Mouse (Mus musculus) layer of hippocampus, adult 9-11 months (tissue): ENCODE results near the gene Acpp.
"Not testable (repeated sequence)": the region's sequence is repeated elsewhere in the genome, so short reads cannot be mapped to it uniquely, and the experiment has no call there.

ENCODE experiments used
- DNase-seq: peaks from one replicate; pipeline ENCODE4 v3.0.0; 2022

Acpp gene

DNA sequence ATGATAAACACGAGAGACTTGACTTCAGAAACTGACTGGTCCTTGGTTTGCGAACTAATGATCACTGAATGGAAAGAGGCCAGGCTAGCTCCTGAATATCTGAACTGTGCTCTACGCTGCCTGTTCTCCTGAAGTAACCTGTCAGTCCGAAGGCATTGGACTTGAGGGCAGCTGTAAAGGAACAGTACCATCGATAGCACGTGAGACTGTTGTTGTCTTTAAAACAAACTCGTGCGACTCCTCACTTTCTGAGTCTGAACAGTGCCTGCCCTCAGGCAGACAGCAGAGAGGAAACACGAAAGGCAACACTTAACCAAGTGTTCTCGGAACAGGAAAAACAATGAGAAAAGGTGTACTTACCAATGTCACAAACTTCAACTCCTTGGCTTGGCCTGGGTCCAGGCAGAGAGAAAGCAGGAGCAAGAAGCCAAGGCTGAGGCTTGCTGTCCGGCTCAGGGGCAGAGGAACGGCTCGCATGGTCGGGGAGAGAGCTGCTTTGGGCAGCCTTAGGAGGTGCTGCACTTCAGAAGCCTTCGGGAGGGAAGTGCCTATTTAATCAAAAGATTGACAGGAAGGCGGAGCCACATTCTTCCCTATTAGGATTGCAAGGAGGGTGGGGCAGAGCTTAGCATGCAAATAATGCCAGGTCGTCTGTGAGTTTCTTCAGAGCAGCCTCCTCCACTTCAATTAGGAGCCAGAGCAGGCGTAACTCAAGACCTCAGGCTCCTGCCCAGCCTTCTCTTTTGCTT lies at the start of gene Acpp:
Gene Acpp, minus strand, starts transcription at position 566 of the 749 bp plus-strand sequence.
- no peak for DNase-seq

DNA sequence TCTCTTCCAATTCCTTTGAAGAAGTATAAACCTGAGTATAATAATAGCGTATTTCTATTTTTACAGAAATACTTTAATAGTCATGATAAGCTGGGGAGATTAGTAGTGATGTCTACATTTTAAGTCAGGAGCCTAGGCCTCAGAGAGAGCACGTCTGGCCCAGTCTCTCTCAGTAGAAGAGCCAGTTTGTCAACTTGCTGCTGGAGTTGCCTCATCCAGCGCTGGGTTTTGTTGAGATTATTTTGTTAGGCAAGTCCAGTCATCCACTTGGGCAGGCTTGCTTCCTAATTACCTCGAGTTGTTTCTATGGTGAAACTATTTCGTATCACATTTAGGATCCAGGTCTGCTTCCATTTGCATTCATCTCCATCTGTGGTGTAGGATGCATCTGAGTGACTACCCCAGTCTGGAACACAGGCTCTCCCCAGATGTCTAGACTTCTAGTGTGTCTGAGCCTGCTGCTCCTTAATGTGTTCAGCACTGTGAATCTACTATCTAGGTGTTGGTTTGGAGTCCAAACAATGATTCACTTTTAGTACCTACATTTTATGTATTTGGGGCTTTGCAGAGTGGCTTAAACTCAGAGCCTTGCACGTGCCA lies 45.1 kb upstream of the Acpp start:
- peak; percentile 42 for DNase-seq

DNA sequence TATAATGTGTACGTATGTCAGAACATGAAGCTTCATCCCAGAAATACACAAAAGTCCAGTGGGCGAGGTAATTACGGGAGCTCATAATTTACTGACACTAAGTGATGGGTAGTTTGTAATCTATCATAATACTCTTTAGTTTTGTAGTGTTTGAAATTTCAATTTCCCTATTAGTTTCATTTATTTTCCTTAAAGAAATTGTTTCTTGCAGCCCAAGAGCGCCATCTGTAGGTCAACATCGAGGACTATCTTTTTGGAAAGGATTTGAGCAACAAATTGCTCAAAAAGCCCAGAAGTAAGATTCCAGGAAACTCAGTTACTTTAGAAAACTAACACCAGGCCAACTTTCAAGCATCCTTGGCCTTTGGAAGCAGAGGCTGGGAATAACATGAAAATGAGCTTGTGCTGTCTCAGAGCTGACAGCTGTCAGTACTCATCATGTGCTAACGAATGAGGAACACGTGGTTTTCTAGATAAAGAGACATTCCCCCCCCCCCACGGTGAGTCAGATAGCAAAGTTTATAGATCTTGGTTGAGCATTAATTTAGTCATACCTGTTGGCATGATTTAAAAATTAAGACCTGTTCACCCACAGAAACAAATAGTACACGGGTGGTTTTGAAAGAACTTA lies 42.1 kb upstream of the Acpp start:
- no peak for DNase-seq

DNA sequence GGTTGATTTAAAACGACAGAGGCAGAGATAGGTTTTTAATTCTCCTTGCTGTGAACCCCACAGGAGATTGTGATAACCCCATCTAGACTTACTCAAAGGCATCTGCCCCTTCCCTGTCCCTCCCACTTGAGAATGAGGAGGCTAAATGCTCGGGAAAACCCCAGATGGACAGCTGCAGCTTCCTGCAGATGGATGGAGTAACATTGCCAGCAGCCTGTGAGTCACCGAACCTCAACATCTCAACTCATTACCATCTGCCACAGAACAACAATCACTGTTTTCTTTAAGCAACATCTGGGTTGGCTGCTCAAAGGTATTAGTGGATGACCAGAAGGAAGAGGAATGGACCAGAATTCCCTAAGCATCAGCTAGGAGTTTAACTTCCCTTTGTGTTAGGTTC lies 38.0 kb upstream of the Acpp start:
- DNase-seq, result no peak

DNA sequence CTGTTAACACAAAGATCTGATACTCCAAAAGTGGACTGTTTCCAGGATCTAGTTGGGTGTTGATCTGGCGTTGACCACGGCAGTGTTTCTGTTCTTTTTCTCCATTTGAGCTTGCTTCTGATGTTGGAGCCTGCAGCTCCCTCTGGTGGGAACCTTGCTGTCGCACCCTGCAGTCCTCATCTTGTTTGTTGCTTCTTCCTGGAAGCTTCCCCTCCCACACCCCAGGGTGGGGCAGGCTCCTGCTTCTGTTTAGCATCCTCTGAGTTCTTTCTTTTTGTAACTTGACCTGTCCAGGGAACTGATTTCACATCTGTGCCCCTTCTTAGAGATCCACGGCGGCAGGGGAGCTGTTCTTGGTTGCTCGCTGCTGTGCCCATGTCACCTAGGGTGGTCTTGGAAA lies 35.7 kb upstream of the Acpp start:
- DNase-seq, result peak; percentile 27

DNA sequence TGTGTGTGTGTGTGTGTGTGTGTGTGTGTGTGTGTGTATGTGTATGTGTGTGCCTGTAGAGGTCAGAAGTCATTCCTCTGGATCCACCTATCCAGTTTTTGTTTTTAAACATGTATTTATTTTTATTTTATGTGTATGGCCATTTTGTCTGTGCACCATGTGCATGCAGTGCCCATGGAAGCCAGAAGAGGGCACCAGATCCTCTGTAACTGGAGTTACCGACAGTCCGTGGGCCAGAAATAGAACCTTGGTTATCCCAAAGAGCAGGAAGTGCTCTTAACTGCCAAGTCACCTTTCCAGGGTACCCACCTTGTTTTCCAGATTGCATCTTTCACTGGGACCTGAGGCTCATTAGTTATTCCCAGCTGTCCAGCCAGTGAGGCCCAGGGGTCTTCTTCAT lies 29.4 kb upstream of the Acpp start:
- no peak for DNase-seq

DNA sequence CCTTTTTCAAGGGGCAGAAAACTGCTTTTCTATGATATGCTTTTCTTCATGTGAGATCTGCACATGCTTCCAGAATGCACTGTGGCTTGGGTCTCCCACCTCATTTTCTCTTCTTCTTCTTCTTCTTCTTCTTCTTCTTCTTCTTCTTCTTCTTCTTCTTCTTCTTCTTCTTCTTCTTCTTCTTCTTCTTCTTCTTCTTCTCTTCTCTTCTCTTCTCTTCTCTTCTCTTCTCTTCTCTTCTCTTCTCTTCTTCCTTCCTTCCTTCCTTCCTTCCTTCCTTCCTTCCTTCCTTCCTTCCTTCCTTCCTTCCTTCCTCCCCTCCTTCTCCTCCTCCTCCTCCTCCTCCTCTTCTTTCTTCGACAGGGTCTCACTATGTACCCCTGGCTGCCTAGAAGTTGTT lies 24.4 kb upstream of the Acpp start:
- not testable (repeated sequence) for DNase-seq

DNA sequence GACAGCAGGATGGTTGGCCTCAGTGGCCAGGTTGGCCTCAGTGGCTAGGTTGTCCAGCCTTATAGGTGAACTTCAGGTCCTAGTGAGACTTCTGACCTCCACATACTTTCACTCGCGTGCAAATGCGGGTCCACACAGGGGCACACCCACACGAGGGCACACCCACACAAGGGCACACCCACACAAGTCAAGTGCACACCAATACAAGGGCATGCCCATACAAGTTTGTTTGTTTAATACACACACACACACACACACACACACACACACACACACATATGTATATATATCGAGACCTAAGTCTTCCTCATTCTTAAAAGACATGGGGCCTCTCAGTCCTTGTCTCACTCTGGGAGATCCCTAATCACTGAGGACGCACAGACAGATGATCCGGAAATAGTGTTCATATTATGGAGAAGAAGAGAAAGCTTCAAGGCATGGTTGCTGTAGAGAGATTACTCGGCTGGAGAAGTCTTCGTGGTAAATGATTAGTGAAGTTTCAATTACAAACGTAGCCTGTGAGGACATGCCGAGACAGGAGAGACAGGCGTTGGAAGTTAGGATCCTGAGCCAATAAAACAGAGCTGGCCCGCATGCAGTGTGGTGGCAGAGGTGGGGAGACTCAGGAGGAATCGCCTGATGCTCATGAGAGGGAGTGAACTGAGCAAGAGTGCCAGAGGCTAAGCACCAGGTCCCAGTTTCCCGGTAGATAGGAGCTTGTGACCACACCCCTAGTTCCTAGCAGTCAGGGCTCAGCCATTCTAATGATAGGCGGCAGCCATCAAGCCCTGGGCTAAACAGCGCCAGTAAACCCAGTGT lies 23.7 kb upstream of the Acpp start:
- no peak for DNase-seq

DNA sequence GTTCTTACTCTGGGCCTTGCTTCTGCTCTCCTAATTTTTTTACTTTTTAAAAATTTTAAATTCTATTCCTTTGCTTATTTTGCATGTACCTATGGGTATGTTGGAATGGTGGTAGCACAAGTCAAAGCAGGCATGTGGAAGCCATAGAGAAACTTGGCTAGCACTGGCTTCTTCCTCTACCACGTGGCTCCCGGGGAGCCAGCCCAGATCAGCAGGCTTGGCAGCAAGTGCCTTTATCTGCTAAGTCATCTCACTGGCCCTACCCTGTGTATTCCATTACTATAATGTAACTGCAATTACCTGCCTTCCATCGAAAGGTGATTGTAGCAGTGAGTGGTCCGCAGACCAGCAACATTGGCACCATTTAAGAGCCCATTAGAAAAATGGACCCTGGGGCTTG lies 22.8 kb upstream of the Acpp start:
- no peak for DNase-seq

DNA sequence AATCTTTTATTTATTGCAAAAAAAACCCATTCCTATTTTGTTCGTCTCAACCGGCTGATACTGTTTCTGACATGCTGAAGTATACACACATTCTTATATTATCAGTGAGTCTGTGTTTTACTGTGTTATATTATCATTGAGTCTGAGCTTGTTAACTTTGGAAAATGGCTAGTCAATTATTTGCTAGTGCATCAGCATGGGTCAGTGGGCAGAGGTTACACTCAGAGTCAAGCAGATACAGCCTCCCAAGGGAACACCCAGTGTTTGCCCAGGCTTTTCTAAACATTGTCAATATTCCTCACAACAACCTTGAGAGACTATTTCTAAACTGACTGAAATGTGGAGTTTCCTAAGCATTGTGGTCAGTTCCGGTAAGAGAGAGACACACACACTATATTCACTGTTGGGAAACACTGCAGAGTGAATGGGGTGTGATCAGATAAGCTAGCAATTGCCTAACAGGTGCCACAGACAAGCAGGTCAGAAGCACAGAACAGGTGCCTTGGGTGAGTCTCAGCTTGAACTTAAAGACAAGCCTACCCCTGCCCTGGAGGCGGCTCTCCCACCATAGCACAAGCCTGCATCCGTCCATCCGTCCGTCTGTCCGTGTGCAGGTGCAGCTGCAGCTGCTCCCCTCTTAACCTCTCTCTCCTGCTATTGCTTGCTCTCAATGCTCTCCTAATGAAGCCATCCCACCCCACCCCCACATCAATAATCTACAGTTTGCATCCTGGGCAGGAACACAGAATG lies 18.1 kb upstream of the Acpp start:
- DNase-seq, result no peak

DNA sequence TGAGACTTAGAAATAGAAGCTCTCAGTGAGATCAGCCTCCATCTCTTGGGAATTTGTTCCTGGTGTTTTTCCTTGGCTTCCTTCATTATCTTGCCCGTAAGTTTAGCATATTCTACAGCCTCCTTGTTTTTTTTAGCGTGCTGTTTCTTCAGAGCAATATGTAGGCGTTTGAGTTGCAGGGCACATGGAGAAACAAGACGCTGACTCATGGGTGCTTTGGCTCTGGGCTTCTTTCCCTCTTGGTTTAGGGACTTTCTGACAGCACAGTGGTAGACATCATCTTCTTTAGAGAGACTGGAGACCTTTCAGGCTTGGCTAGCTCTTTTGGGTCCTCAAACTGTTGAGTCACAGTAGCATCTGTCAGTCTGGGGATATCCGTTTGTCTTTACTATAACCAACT lies 6.6 kb upstream of the Acpp start:
- DNase-seq, result peak; percentile 27

DNA sequence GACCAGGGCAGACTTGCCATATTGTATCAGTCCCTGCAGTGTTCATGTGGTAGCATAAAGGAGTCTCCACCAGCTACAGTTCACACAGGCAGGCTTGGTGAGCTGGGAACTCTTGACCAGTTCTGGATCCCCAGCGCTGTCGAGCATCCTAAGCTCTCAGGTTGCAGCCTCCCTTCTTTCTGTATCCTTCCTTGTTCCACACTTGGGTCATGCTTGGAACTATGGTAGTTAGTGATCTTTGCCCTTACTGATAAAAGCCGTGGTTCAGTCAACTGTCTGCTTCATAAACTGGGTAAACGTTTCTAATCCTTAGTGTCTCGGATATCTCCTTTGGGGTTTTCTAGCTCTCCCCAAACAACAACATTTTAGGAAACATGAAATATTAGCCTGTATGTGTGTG lies 1.9 kb upstream of the Acpp start:
- DNase-seq, result no peak

DNA sequence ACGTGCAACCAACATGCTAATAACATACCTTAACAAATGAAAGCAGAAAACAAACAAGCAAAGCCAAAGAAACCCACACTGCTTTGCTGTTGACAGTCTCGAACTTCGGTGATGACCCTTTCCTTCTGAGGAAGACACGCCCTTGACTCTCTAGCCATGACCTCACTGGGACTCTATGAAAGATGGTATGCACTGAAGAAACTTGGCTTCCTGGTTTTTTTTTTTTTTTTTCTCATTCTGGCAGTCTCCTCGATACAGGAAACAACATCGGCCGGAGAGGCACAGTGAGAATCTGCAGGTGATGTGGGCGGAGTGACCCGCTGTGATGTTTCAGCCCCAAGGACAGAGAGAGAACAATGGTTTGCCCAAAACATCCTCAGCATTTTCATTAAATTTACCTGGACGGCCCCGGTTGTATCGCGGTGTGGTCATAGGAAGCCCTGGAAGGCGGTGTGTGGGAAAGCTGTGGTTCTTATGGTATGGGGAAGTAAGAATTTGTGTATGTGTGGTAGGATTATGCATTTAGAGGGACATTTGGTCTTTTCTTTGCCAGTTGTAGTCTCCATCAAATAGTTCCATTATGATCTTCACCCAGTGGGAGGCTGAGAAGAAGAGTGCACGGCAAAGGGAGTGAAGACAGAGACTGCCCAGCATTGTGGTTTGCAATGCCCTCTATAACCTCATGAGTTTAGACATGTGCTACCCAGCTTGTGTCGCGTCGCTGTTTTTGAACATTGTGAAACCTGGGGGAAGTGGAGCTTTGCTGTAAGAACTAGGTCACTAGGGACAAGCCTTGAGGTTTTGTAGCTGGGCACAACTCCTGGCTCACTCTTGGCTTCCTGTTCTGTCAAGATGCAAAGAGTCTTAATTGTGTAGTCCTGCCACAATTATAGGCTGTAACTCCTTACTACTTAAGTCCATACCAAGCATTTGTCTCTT lies 1.2 kb upstream of the Acpp start:
- DNase-seq, result no peak

DNA sequence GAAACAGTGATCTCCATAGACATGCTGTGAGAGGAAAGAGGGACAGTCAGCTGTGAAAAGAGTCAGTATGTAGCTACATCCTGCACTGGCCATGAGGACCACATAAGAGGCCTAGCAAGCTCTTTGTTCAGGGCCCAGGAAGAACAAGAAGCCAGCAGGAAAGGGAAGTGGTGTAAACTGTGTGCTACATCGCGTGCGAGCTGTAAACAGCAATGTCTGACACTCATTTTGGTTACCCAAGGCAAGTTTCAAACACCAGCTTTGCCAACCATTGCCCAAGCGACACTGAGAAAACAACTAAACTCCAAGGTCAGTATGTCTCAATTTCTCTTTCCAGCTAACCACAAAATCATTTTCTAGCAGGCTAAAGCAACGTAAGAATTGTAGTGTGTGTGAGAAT lies 6.2 kb downstream of the Acpp start:
- no peak for DNase-seq

DNA sequence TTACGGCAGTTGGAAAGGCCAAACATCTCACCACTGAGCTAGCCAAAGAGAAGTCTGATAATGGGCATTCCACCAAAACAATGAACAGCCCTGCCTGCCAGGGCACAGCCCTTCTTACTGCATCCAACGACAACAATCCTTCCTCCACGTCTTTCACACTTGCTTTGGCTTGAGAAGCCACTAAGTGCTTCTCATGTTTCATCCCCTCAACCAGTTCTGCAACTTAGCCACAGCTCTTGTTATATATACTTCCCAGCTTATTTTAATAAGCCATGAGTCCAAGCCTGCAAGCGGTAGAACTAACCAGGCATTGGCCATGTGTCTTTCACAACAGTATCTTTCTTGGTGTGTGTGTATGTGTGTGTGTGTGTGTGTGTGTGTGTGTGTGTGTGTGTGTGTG lies 8.9 kb downstream of the Acpp start:
- DNase-seq, result no peak

DNA sequence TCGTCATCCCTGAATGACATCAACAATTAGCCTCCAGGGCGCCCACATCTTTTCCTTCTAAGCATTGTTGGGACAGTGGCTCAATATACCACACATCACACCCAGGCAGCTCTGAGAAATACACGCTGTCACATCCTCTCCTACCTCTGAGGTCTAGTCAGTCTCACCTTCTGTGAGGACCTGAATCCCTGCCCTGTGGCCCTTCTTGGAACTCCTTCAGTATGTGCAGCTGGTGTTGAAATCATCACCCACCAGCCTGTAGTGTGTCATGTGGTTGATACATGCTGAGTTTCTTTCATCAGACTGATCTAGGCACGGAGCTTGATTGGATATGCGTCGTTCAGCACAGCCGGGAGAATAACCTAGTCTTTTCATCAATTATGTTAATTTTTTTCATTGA lies 16.0 kb downstream of the Acpp start:
- no peak for DNase-seq

DNA sequence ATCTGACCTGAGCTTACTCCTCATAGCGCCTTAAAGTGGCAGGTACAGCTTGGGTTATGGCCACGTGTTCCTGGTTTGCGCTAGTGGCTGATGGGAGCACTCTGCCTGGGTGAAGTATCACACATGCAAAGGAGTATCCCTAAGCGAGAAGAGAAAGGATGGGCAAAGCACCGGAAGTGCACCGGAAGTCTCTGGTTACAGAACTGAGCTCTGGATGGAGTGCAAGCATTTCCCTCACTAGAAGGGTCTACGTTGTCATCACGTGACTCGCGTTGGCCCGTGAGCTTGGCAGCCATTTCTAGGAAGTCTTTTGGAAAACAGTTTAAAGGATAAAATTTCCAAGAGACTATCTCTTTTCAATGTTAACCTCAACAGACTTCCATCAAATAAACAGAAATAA lies 21.2 kb downstream of the Acpp start:
- no peak for DNase-seq

DNA sequence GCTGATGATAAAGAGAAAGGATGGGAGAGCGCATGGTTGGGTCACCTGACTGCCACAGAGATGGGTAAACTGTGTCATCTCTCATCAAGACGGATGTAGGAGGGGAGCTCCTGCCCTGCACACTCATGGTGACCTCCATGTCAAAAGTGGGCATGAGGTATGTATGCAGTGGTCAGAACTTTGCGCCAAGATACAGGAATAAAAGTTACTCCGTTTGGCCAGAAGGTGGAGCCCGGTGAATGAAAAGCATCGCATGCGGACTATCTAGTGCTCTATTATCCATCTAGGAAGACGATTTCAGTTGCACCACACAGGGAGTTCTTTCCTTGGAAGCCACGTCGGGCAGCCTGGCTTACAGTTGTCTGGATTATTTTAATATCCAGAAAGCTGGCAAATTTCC lies 22.0 kb downstream of the Acpp start:
- peak; percentile 21 for DNase-seq

DNA sequence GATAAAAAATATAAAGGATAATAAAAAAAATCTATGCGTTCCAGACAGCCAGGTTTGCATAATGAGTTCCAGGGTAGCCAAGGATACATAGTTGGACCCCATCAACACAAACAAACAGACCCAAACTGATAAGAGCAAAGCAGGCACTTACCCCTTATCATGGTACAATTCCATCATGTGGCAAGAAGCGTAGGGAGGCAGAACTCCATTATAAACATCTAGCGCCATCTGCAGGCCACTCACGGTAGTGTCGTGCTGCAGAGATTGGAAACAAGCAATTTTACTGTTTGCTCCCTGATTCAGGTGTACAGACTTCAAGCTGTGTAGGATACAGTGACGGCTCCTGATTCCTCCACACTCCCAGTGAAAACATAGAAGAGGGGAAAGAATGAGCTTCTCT lies 30.8 kb downstream of the Acpp start:
- peak; percentile 70 for DNase-seq

DNA sequence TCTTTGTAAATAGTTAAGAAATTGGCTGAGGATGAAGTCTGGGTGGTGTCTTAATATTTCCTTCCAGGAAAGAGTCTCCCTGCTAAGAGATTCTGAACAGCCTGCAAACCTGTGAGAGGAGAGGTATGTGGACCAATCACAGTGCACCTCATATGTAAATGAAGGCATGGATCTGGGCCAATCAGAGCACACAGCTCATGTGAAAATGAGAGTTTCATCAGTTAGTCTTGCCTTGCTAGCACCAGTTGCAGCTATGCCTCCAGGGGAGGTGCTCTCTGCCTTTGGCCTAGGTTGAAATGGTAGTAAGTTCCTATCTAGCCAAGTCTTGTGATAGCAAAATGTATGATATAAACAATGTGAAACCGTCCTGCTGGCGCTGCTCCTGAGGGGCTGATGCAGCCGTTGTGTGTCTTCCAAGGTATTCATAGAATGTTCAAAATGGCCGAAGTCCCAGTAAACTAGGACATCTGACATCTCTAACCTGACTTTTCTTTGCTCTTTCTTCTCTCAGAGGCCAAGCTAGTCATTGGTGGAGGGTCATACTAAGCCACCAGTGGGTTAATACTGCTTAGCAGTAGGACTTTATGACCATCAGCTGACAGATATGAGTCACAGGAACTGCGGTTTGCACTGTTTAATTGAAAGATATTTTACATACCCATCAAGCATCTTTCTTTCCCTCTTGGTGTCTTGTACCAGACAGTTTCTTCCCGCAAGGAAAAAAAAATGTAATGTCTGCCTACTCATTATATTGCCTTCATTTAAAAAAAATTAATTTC lies 32.0 kb downstream of the Acpp start:
- no peak for DNase-seq

DNA sequence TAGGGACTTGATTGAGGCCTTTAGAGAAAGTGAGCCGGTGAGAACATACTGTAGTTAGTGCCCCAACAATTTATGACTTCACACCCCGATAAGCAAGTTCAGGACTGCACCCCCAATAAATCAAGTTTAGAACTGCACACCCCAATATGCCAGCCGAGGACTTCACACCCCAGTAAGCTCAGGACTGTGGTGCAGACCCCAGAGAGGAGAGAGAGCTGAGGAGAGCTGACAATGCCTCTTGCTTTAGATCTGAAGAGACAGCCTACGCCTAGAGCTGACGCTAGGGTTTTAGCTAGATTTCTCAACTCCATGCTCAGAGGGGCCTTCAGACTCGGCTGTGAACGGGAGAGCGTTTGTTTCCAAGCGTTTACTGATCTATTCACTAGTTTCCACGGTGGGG lies 32.7 kb downstream of the Acpp start:
- DNase-seq, result no peak
